Mouse (Mus musculus): ENCODE measurements around the gene Ccdc162.

- TF ChIP-seq CTCF (IDR thresholded peaks at IDR 0.05) (no peak), EP300 (IDR thresholded peaks at IDR 0.05) (no peak)
Observed at GRCm38 (mm10) chr10:41573190-41573589, 143.2 kb downstream of the Ccdc162 start.

All from lung, postnatal 0 days (tissue).